Mouse (Mus musculus) spleen, postnatal 0 days (tissue): ENCODE measurements around the gene Clec1b. TPM values are rescaled to one million over a fixed set of nuclear protein-coding genes. Genes with fewer than 3 reads are reported as not detected.

ENCODE experiments used
- polyA plus RNA-seq: library from polyadenylated mRNA; unstranded; fragments of >200 nt; fragmentation: Nextera tagmentation; extraction: Ambion mirVana; gene quantifications from 2 replicates; pipeline ENCODE4 v1.2.1, GENCODE M21; 2015

Clec1b gene
- polyA plus RNA-seq: 14.0 and 14.6 TPM in 2 replicates

GRCm38 (mm10) chr6:129396997-129397396 is at the start of gene Clec1b:
Clec1b (plus strand) TSS chr6:129397297.

GRCm38 (mm10) chr6:129385774-129386173 is 11.3 kb upstream of the Clec1b start, which contains the start of gene Clec12b:
Clec12b (minus strand) TSS chr6:129385874.

GRCm38 (mm10) chr6:129408562-129408961 is 11.5 kb downstream of the Clec1b start, which contains the start of gene Clec9a:
Clec9a (plus strand) TSS chr6:129408862.

GRCm38 (mm10) chr6:129451411-129452039 is 54.4 kb downstream of the Clec1b start, which contains the start of gene Clec1a:
Clec1a (minus strand) TSS chr6:129452000.

Other genes with a start within 250 kb of the Clec1b start
- 1.0 and 2.2 TPM in 2 replicates for gene Clec2d, start 216.7 kb upstream of the Clec1b start, polyA plus RNA-seq
- 2.4 and 4.1 TPM in 2 replicates for gene Cd69, start 121.9 kb upstream of the Clec1b start, polyA plus RNA-seq
- gene 4922502D21Rik, start 65.5 kb upstream of the Clec1b start, polyA plus RNA-seq: not detected in 2 replicates
- gene Clec12a, start 54.6 kb upstream of the Clec1b start, polyA plus RNA-seq: 23.3 and 29.6 TPM in 2 replicates
- 0.79 and 1.3 TPM in 2 replicates for gene Clec12b, start 11.4 kb upstream of the Clec1b start, polyA plus RNA-seq
- gene Clec9a, start 11.6 kb downstream of the Clec1b start, polyA plus RNA-seq: 0.44 and 0.63 TPM in 2 replicates
- 2.3 and 3.9 TPM in 2 replicates for gene Clec1a, start 54.7 kb downstream of the Clec1b start, polyA plus RNA-seq
- 0.94 and 1.8 TPM in 2 replicates for gene Olr1, start 109.9 kb downstream of the Clec1b start, polyA plus RNA-seq
- gene Tmem52b, start 115.3 kb downstream of the Clec1b start, polyA plus RNA-seq: not detected in 2 replicates
- 40.3 and 41.6 TPM in 2 replicates for gene Gabarapl1, start 135.9 kb downstream of the Clec1b start, polyA plus RNA-seq
- 0.70 and 0.99 TPM in 2 replicates for gene Klre1, start 180.6 kb downstream of the Clec1b start, polyA plus RNA-seq
- gene Klrd1, start 194.5 kb downstream of the Clec1b start, polyA plus RNA-seq: 6.3 and 8.0 TPM in 2 replicates
- 3.0 and 6.1 TPM in 2 replicates for gene Klrk1, start 226.6 kb downstream of the Clec1b start, polyA plus RNA-seq
- not detected in 2 replicates for gene Klrc3, start 246.0 kb downstream of the Clec1b start, polyA plus RNA-seq